Mouse (Mus musculus) midbrain, embryonic 16.5 days (tissue): ENCODE data around the gene Strc. TPM values are rescaled to one million over a fixed set of nuclear protein-coding genes. Genes with fewer than 3 reads are reported as not detected.
"Not testable (repeated sequence)": the region's sequence is repeated elsewhere in the genome, so short reads cannot be mapped to it uniquely, and the experiment has no call there.

Experiments used
- ATAC-seq: fragments of 200-750 bp; cut with Nextera tagmentation; 2 replicates; pipeline ENCODE4 v1.8.0; 2017; ENCODE audit warnings: moderate TSS enrichment
- H3K27ac ChIP-seq: fragments of 300-500 bp; sonication (generic); 2 replicates; pipeline ENCODE4 v1.5.1; 2014; ENCODE audit warnings: mild to moderate bottlenecking, low read length, mixed read lengths
- H3K27me3 ChIP-seq: fragments of 300-500 bp; sonication (generic); 2 replicates; pipeline ENCODE4 v1.6.1; 2014; ENCODE audit warnings: low read depth, low read length, mixed read lengths; ENCODE audit not compliant: control insufficient read depth, insufficient read depth
- H3K36me3 ChIP-seq: fragments of 300-500 bp; sonication (generic); 2 replicates; pipeline ENCODE4 v1.6.1; 2014; ENCODE audit warnings: mild to moderate bottlenecking, low read length, moderate library complexity, mixed read lengths; ENCODE audit not compliant: control insufficient read depth, insufficient read depth
- H3K4me1 ChIP-seq: fragments of 300-500 bp; sonication (generic); 2 replicates; pipeline ENCODE4 v1.6.1; 2014; ENCODE audit warnings: mild to moderate bottlenecking, low read length, mixed read lengths; ENCODE audit not compliant: control insufficient read depth, insufficient read depth
- H3K4me2 ChIP-seq: fragments of 300-500 bp; sonication (generic); 2 replicates; pipeline ENCODE4 v1.6.1; 2014; ENCODE audit warnings: mild to moderate bottlenecking, low read length, mixed read lengths
- H3K4me3 ChIP-seq: fragments of 300-500 bp; sonication (generic); 2 replicates; pipeline ENCODE4 v1.5.1; 2014; ENCODE audit warnings: low read depth, mild to moderate bottlenecking, low read length, moderate library complexity, mixed read lengths
- H3K9ac ChIP-seq: fragments of 300-500 bp; sonication (generic); 2 replicates; pipeline ENCODE4 v1.6.1; 2014; ENCODE audit warnings: low read depth, low read length, mixed read lengths
- H3K9me3 ChIP-seq: fragments of 300-500 bp; sonication (generic); replicated peaks from 2 replicates; pipeline ENCODE4 v1.6.1; 2014; ENCODE audit warnings: mild to moderate bottlenecking, low read length, mixed read lengths; ENCODE audit not compliant: control insufficient read depth, poor library complexity, severe bottlenecking
- WGBS: fragments of 180-500 bp; shearing (Covaris S2); extraction: QIAGEN DNeasy Blood & Tissue Kit; methylation state at CpG from one replicate; pipeline ENCODE4 v1.1.7; 2014; 5-methylcytosine and 5-hydroxymethylcytosine counted together
- polyA plus RNA-seq: library from polyadenylated mRNA; unstranded; fragments of >200 nt; fragmentation: Nextera tagmentation; extraction: Ambion mirVana; gene quantifications from 2 replicates; pipeline ENCODE4 v1.2.1, GENCODE M21; 2015

The Strc gene
- polyA plus RNA-seq = 0.03 and 0.04 TPM in 2 replicates

GRCm38 (mm10) chr2:121386961-121387575 lies at the start of gene Strc:
Strc (minus strand) TSS chr2:121387168.
- H3K9ac ChIP-seq, ATAC-seq, H3K27me3 ChIP-seq, H3K9me3 ChIP-seq, H3K4me3 ChIP-seq, H3K4me1 ChIP-seq, H3K4me2 ChIP-seq, H3K27ac ChIP-seq, H3K36me3 ChIP-seq: not testable (repeated sequence)
- WGBS = 99% methylated on average over 14 of the region's 17 CpGs

GRCm38 (mm10) chr2:121434854-121435253 lies 47.9 kb upstream of the Strc start:
- Histone ChIP-seq H3K36me3 (peaks cover 55% of the 10 kb centered on the region), H3K9ac (no peak overlapping the region), H3K4me1 (no peaks in the 10 kb centered on the region), H3K9me3 (no peaks in the 10 kb centered on the region), H3K4me2 (no peak overlapping the region), H3K27ac (no peak overlapping the region), H3K27me3 (no peaks in the 10 kb centered on the region), H3K4me3 (no peak overlapping the region)
- WGBS = 100% methylated on average over 1 of the region's 1 CpGs
- ATAC-seq = no peak

DNA sequence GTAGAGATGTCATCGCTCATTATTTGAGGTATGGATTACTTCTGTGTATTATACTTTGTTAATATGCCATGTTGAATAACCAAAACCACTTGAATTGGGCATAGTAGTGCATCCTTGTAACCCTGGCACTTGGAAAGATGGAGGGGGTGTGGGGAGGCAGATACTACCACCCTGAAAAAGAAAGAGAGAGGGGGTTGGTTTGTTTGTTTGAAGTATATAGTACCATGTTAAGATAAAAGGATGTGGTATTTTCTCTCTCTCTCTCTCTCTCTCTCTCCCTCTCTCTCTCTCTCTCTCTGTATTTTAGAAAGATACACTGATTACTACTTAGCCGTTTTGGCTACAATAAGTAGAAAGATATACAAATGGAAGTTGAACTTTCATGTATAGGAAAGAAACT lies 38.9 kb upstream of the Strc start:
- no peak overlapping the region for H3K27ac ChIP-seq
- no peak overlapping the region for H3K9ac ChIP-seq
- no peaks in the 10 kb centered on the region for H3K4me1 ChIP-seq
- ATAC-seq = no peak
- H3K36me3 ChIP-seq = peaks cover 41% of the 10 kb centered on the region
- no peaks in the 10 kb centered on the region for H3K27me3 ChIP-seq
- no peaks in the 10 kb centered on the region for H3K9me3 ChIP-seq
- no peak overlapping the region for H3K4me3 ChIP-seq
- 100% methylated on average over 2 of the region's 2 CpGs for WGBS
- H3K4me2 ChIP-seq = no peak overlapping the region

DNA sequence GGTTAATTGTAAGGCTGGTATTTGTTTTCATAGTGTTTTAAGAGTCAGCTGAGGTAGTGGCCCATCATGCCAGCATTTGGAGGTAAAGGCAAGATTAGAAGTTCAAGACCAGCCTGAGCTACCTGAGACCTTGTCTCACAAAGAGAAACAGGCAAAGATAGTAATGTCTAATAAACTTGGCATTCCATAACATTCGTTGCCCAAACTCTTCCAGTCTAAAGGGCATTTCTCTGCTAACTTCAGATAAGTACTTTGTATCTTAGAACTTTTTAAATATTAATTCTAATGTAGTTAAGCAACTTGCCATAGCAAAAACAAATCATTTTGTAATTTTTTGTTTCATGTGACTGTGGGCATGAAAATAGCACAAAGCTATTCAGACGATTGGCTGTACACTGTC lies 36.2 kb upstream of the Strc start:
- no peaks in the 10 kb centered on the region for H3K4me1 ChIP-seq
- no peak overlapping the region for H3K27ac ChIP-seq
- ATAC-seq = no peak
- H3K36me3 ChIP-seq = peaks cover 26% of the 10 kb centered on the region; the same call in 1 of the 2 replicates
- H3K4me2 ChIP-seq = no peak overlapping the region
- H3K9ac ChIP-seq = no peak overlapping the region
- no peaks in the 10 kb centered on the region for H3K9me3 ChIP-seq
- H3K4me3 ChIP-seq = no peak overlapping the region
- 91% methylated on average over 2 of the region's 2 CpGs for WGBS
- no peaks in the 10 kb centered on the region for H3K27me3 ChIP-seq

DNA sequence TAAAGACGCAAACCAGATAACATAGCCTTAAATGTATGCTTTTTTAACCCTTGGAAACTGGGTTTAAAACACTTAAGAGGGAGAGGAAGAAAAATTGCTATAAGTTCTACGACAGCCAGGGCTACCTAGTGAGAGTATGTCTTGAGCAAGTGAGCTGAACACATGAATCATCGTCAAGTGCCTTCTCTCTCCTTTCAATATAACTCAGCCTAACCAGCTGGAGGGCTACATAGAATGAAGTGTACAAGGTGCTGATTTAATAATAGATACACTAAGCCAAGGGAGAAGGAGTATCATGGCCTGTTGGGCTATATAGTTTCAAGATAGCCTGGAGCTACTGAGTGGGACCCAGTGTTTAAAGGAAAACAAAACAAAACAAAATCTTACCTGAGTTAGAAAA lies 31.5 kb upstream of the Strc start:
- H3K9me3 ChIP-seq = no peaks in the 10 kb centered on the region
- no peak for ATAC-seq
- H3K4me1 ChIP-seq = peaks cover 20% of the 10 kb centered on the region
- WGBS = 97% methylated on average over 3 of the region's 3 CpGs
- no peak overlapping the region for H3K9ac ChIP-seq
- no peak overlapping the region for H3K4me3 ChIP-seq
- H3K36me3 ChIP-seq = peaks cover 11% of the 10 kb centered on the region; the same call in 1 of the 2 replicates
- no peaks in the 10 kb centered on the region for H3K27me3 ChIP-seq
- H3K4me2 ChIP-seq = no peak overlapping the region
- no peak overlapping the region for H3K27ac ChIP-seq

- Histone ChIP-seq H3K4me3 (no peak overlapping the region), H3K9me3 (no peaks in the 10 kb centered on the region), H3K27me3 (no peaks in the 10 kb centered on the region), H3K9ac (no peak overlapping the region), H3K36me3 (no peaks in the 10 kb centered on the region), H3K4me1 (peaks cover 26% of the 10 kb centered on the region), H3K4me2 (no peak overlapping the region), H3K27ac (no peak overlapping the region)
- 96% methylated on average over 6 of the region's 6 CpGs for WGBS
- ATAC-seq = no peak
Measured at GRCm38 (mm10) chr2:121416356-121416755, 29.4 kb upstream of the Strc start.

GRCm38 (mm10) chr2:121415591-121415990 lies 28.6 kb upstream of the Strc start:
- H3K9me3 ChIP-seq = no peaks in the 10 kb centered on the region
- H3K27me3 ChIP-seq = no peaks in the 10 kb centered on the region
- H3K27ac ChIP-seq = no peak overlapping the region
- H3K36me3 ChIP-seq = no peaks in the 10 kb centered on the region
- peak overlapping the region; percentile 99; the same call in 1 of the 2 replicates for H3K4me3 ChIP-seq
- H3K4me1 ChIP-seq = peaks cover 26% of the 10 kb centered on the region
- WGBS = 89% methylated on average over 3 of the region's 3 CpGs
- no peak for ATAC-seq
- no peak overlapping the region for H3K9ac ChIP-seq
- H3K4me2 ChIP-seq = peak overlapping the region; percentile 79

DNA sequence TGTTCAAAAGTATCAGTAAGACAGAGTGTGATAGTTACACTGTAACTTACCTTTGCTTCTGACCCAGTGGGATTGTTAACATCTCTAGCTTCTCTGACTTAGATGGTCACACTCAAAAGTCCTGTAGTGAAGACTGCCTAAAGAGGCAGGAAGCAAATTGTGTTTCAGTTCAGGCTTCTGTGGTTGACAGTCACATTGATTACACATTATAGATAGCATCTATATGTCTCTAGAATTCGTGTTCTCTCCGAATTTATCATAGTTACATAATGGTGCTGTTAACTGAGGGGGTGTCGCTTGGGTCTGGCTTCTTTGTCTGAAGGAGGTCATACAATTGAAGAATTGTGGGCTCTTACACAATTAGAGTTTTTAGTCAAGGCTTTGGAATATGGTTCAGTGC lies 28.1 kb upstream of the Strc start:
- peak overlapping the region; percentile 79 for H3K4me2 ChIP-seq
- peak overlapping the region; percentile 49 for H3K9ac ChIP-seq
- no peaks in the 10 kb centered on the region for H3K36me3 ChIP-seq
- no peaks in the 10 kb centered on the region for H3K27me3 ChIP-seq
- no peaks in the 10 kb centered on the region for H3K9me3 ChIP-seq
- H3K27ac ChIP-seq = no peak overlapping the region
- H3K4me1 ChIP-seq = peaks cover 26% of the 10 kb centered on the region
- ATAC-seq = no peak
- H3K4me3 ChIP-seq = peak overlapping the region; percentile 99
- 69% methylated on average over 3 of the region's 3 CpGs for WGBS

DNA sequence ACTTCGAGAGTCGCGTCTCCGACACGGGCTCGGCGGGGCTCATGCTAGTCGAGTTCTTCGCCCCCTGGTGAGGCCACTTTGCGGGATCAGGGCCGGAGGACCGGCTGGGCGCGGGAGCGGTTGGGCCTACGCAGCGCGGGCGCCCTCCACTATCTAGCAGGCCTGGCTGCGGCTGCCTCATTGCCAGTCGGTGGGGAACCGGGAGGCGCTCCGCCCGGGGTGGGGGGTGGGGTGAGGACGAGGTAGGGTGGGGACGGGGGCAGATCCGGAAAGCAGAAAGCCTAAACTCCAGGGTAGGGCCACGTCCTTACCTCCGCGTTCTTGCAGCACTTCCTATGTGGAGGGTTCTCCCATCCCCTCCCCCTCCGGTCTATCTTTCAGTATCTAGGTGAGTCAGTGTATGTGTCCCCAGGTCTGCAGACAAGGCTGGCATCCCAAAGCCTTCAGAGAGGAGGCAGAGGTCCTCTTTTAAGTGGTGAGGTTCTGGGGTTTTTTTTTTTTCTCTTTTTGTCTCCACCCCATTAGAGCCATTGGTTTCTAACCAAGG lies 27.2 kb upstream of the Strc start:
- H3K4me3 ChIP-seq = peak overlapping the region; percentile 99
- H3K9ac ChIP-seq = peak overlapping the region; percentile 96
- H3K36me3 ChIP-seq = no peaks in the 10 kb centered on the region
- H3K4me2 ChIP-seq = peak overlapping the region; percentile 79
- H3K4me1 ChIP-seq = peaks cover 26% of the 10 kb centered on the region
- peak; percentile 55 for ATAC-seq
- peak overlapping the region; percentile 94 for H3K27ac ChIP-seq
- 0% methylated on average over 28 of the region's 32 CpGs for WGBS
- no peaks in the 10 kb centered on the region for H3K9me3 ChIP-seq
- H3K27me3 ChIP-seq = no peaks in the 10 kb centered on the region
